Mouse (Mus musculus) forebrain, postnatal 0 days (tissue): ENCODE results near the gene Cse1l. TPM values are rescaled to one million over a fixed set of nuclear protein-coding genes. Genes with fewer than 3 reads are reported as not detected.

Source experiments
- ATAC-seq: fragments of 200-750 bp; cut with Nextera tagmentation; 2 replicates; pipeline ENCODE4 v1.8.0; 2017; ENCODE audit warnings: mild to moderate bottlenecking, moderate library complexity
- DNase-seq: peaks from one replicate; pipeline ENCODE4 v3.0.0-alpha.2; 2015
- H3K27ac ChIP-seq: fragments of 300-500 bp; sonication (generic); 2 replicates; pipeline ENCODE4 v1.5.1; 2014; ENCODE audit warnings: low read depth, mild to moderate bottlenecking, antibody characterized with exemption, low read length, moderate library complexity, mixed read lengths
- H3K27me3 ChIP-seq: fragments of 300-500 bp; sonication (generic); 2 replicates; pipeline ENCODE4 v1.6.1; 2014; ENCODE audit warnings: mild to moderate bottlenecking, low read length, mixed read lengths; ENCODE audit not compliant: insufficient read depth
- H3K36me3 ChIP-seq: fragments of 300-500 bp; sonication (generic); 2 replicates; pipeline ENCODE4 v1.6.1; 2014; ENCODE audit warnings: mild to moderate bottlenecking, moderate library complexity; ENCODE audit not compliant: insufficient read depth
- H3K4me1 ChIP-seq: fragments of 300-500 bp; sonication (generic); 2 replicates; pipeline ENCODE4 v1.6.1; 2014; ENCODE audit warnings: antibody characterized with exemption; ENCODE audit not compliant: insufficient read depth
- H3K4me2 ChIP-seq: fragments of 300-500 bp; sonication (generic); 2 replicates; pipeline ENCODE4 v1.6.1; 2014; ENCODE audit warnings: low read depth, mild to moderate bottlenecking, moderate library complexity
- H3K4me3 ChIP-seq: fragments of 300-500 bp; sonication (generic); 2 replicates; pipeline ENCODE4 v1.5.1; 2014; ENCODE audit warnings: low read depth, low read length, mixed read lengths
- H3K9ac ChIP-seq: fragments of 300-500 bp; sonication (generic); 2 replicates; pipeline ENCODE4 v1.6.1; 2014; ENCODE audit warnings: mild to moderate bottlenecking
- H3K9me3 ChIP-seq: fragments of 300-500 bp; sonication (generic); 2 replicates; pipeline ENCODE4 v1.6.1; 2016; ENCODE audit warnings: low read length
- CTCF ChIP-seq: sonication (generic); IDR thresholded peaks from 2 replicates; pipeline ENCODE4 v1.5.1; 2016; ENCODE audit warnings: antibody characterized with exemption, control low read depth, low read depth
- WGBS: fragments of 180-500 bp; shearing (Covaris S2); extraction: QIAGEN DNeasy Blood & Tissue Kit; methylation state at CpG from one replicate; pipeline ENCODE4 v1.1.7; 2014; 5-methylcytosine and 5-hydroxymethylcytosine counted together
- polyA plus RNA-seq: library from polyadenylated mRNA; unstranded; fragments of >200 nt; fragmentation: Nextera tagmentation; extraction: Ambion mirVana; gene quantifications from 2 replicates; pipeline ENCODE4 v1.2.1, GENCODE M21; 2015
- total RNA-seq: library from RNA; depleted of rRNA; stranded (reverse); fragments of >200 nt; gene quantifications from 2 replicates; pipeline ENCODE4 v1.2.3, GENCODE M21; 2014

Cse1l gene
- total and polyA plus RNA-seq, 2 experiments from 2014 or later: 68.8 to 79.7 TPM

DNA sequence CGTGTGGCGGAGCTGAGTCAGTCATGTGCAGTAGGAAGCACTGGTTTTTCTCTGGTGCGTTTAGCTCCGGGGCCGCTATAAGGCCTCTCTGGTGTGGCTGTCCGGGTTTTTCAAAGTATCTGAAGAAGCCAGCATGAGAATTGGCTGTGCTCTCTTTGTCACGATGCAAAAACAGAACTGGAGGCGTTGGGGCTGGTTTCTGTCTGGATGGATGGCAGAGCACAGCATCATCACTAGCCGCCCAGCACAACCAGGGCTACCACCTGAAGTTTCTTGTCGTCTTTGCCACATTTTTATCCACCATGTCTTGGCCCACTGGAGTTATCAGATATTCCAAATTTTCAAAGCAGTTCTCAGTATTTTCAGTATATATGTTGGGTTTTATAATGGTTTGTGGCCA lies 43.1 kb downstream of the Cse1l start:
- ATAC-seq (no peak), DNase-seq (no peak)
- 87% methylated on average over 10 of the region's 10 CpGs for WGBS
- H3K27ac ChIP-seq: no peak overlapping the region
- H3K9me3 ChIP-seq: no peaks in the 10 kb centered on the region
- no peak overlapping the region for H3K4me3 ChIP-seq
- H3K4me2 ChIP-seq: no peak overlapping the region
- no peaks in the 10 kb centered on the region for H3K4me1 ChIP-seq
- peaks cover 81% of the 10 kb centered on the region for H3K36me3 ChIP-seq
- H3K27me3 ChIP-seq: no peaks in the 10 kb centered on the region
- no peak overlapping the region for H3K9ac ChIP-seq
- no peak for TF ChIP-seq CTCF

- DNase-seq: peak; percentile 77
- H3K36me3 ChIP-seq: peaks cover 88% of the 10 kb centered on the region
- H3K9me3 ChIP-seq: no peaks in the 10 kb centered on the region
- no peak overlapping the region for H3K4me2 ChIP-seq
- 0 out of 2 replicates have a peak, but pooled peaks have one; percentile 11 for TF ChIP-seq CTCF
- 59% methylated on average over 14 of the region's 14 CpGs for WGBS
- H3K9ac ChIP-seq: no peak overlapping the region
- no peak overlapping the region for H3K27ac ChIP-seq
- no peaks in the 10 kb centered on the region for H3K27me3 ChIP-seq
- ATAC-seq: 0 out of 2 replicates have a peak, but pooled peaks have one; percentile 38
- no peak overlapping the region for H3K4me3 ChIP-seq
- no peaks in the 10 kb centered on the region for H3K4me1 ChIP-seq
Observed at GRCm38 (mm10) chr2:166950853-166951648, 45.2 kb downstream of the Cse1l start.

DNA sequence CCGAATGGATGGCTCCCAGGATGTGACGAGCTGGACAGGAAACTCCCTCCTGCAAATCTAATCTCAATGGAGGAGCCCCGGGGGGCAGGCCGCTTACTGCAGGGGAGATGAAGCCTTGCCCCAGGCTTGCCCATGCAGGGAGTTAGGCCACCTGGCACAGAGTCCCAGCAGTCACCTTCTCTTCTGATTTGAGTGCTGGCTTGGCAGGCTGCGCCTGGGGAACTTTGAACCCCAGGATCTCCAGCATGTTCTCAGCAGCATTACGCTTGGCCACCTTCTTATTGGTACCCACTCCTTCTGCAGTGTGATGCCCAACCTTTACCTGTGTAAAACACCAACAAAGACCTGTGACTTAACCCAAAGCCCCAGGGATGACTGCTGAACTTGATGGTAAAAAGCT lies 46.3 kb downstream of the Cse1l start:
- ATAC-seq (no peak), DNase-seq (no peak)
- Histone ChIP-seq H3K27me3 (no peaks in the 10 kb centered on the region), H3K4me3 (no peak overlapping the region), H3K9me3 (no peaks in the 10 kb centered on the region), H3K4me1 (no peaks in the 10 kb centered on the region), H3K27ac (no peak overlapping the region), H3K9ac (no peak overlapping the region), H3K36me3 (peaks cover 82% of the 10 kb centered on the region), H3K4me2 (no peak overlapping the region)
- WGBS: 79% methylated on average over 6 of the region's 6 CpGs
- TF ChIP-seq CTCF: no peak

DNA sequence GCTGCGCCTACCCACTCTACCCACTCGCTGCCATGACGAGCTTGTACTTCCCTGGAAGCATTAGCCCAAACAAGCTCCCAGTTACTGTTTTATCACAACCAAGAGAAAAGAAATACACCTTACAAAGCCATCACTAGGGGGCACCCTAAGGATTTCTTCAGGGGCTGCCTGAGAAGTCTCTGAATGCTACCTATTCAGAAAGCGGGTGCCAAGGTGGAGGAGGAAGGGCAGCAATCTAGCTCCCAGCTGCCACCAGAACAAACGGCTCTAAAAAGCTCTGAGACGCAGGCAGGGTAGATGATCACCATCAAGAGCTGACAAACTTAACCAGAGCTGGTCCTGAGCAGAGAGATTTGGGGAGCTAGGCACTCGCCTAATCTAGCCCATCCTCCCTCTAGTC lies 51.0 kb downstream of the Cse1l start:
- TF ChIP-seq CTCF: peak; percentile 52
- Histone ChIP-seq H3K4me3 (no peak overlapping the region), H3K27me3 (no peaks in the 10 kb centered on the region), H3K4me1 (no peaks in the 10 kb centered on the region), H3K36me3 (peaks cover 53% of the 10 kb centered on the region), H3K9ac (no peak overlapping the region), H3K9me3 (no peaks in the 10 kb centered on the region), H3K4me2 (no peak overlapping the region), H3K27ac (no peak overlapping the region)
- DNase-seq: peak; percentile 54
- 54% methylated on average over 7 of the region's 7 CpGs for WGBS
- ATAC-seq: 0 out of 2 replicates have a peak, but pooled peaks have one; percentile 32

DNA sequence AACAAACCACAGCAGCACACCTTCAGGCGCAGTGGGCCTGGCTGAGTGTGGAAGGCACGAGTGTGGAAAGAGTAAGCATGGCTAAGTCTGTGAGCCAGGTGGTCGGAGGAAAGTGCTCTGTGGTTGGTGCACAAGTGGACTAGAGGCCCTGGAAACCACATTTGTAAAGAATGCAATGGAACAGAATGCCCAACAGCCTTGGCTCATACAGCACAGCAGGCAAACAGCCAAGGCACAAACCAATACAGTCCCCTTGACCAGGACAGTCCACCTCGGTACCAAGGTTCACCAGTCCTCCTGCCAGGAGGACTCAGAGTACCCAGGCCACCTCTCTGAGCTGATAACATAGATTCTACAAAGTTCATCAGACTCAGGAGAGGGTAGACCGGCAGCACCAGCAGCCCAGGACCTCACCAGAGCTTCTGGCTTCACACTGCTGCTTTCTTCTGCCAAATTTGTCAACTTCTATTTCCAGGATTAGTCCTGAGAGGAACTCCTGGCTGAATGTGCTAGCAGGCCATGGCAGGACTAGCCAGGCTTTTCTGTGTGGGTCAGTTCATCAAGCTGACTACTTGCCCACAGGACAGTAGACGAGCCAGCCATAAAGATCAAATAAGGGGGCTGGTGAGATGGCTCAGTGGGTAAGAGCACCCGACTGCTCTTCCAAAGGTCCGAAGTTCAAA lies 54.9 kb downstream of the Cse1l start:
- no peak for TF ChIP-seq CTCF
- Histone ChIP-seq H3K27ac (no peak overlapping the region), H3K4me2 (no peak overlapping the region), H3K4me3 (no peak overlapping the region), H3K4me1 (no peaks in the 10 kb centered on the region), H3K9me3 (no peaks in the 10 kb centered on the region), H3K27me3 (no peaks in the 10 kb centered on the region), H3K9ac (no peak overlapping the region), H3K36me3 (peaks cover 18% of the 10 kb centered on the region)
- WGBS: 86% methylated on average over 8 of the region's 8 CpGs
- ATAC-seq (no peak), DNase-seq (no peak)

- Histone ChIP-seq H3K9ac (no peak overlapping the region), H3K4me3 (no peak overlapping the region), H3K9me3 (no peaks in the 10 kb centered on the region), H3K27ac (no peak overlapping the region), H3K36me3 (peaks cover 9% of the 10 kb centered on the region), H3K4me2 (no peak overlapping the region), H3K27me3 (no peaks in the 10 kb centered on the region), H3K4me1 (no peaks in the 10 kb centered on the region)
- 91% methylated on average over 8 of the region's 8 CpGs for WGBS
- ATAC-seq (no peak), DNase-seq (no peak)
- TF ChIP-seq CTCF: no peak
Observed at GRCm38 (mm10) chr2:166963257-166963656, 57.4 kb downstream of the Cse1l start.

- TF ChIP-seq CTCF: no peak
- WGBS: 89% methylated on average over 2 of the region's 2 CpGs
- peaks cover 3% of the 10 kb centered on the region for H3K36me3 ChIP-seq
- H3K9ac ChIP-seq: no peak overlapping the region
- H3K4me3 ChIP-seq: no peak overlapping the region
- H3K27me3 ChIP-seq: no peaks in the 10 kb centered on the region
- H3K9me3 ChIP-seq: no peaks in the 10 kb centered on the region
- H3K4me1 ChIP-seq: no peaks in the 10 kb centered on the region
- DNase-seq (no peak), ATAC-seq (no peak)
- H3K4me2 ChIP-seq: no peak overlapping the region
- H3K27ac ChIP-seq: no peak overlapping the region
Observed at GRCm38 (mm10) chr2:166964773-166965172, 58.9 kb downstream of the Cse1l start.
